In the genomic region with DNA sequence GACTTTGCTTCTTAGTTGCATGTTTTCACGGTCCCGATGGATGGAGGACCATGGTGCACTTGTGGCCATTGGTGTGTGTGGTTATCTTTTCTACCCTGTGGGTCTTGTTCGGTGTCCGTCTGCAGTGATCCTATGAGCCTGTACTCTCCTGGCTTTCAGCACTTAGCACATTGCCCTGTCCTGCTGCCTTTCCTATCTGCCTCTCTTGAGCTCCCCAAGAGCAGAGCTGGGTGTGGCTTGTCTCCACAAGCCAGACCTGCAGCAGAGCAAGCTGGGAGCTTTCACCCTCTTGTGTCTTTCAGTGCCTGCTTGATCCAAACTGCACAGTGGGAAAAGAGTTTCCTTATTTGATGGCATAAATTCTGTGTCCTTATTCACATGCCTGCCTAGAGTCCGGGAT, we compare ENCODE assay signal across 1 mouse cellular context.
TF ChIP-seq lines count a peak whose summit lies in the region.

No protein-coding gene starts in this region.

TF ChIP-seq in MEL, 35 proteins besides CTCF, POLR2A, EP300 and RAD21 (continued from another document):
- no peak for TF ChIP-seq MAZ (IDR thresholded peaks at IDR 0.05; ENCODE audit: low read depth, low read length)
- TF ChIP-seq POLR2AphosphoS5 (IDR thresholded peaks at IDR 0.05; ENCODE audit: borderline replicate concordance, low read depth, low read length): no peak
- no peak for TF ChIP-seq NELFE (IDR thresholded peaks at IDR 0.05; ENCODE audit: low read depth, low read length)
- TF ChIP-seq ETS1 (IDR thresholded peaks at IDR 0.05; ENCODE audit: low read depth, low read length): no peak
- TF ChIP-seq MXI1 (IDR thresholded peaks at IDR 0.05; ENCODE audit: low read depth, low read length): no peak
- TF ChIP-seq RCOR1 (IDR thresholded peaks at IDR 0.05; ENCODE audit: low read depth, low read length): no peak
